Mouse (Mus musculus) stomach, postnatal 0 days (tissue): ENCODE measurements at regions not wholly inside any gene's neighbourhood (a gene's known extent, or its start where the extent isn't known, plus 50 kb on each side); places are given as distances from the start of the nearest gene placed in this dataset.

Source experiments
- CTCF ChIP-seq: IDR thresholded peaks from 2 replicates; pipeline ENCODE4 v1.5.1; 2016; ENCODE audit warnings: antibody characterized with exemption, low read depth, mild to moderate bottlenecking, moderate library complexity
- EP300 ChIP-seq: optimal IDR thresholded peaks from 2 replicates; pipeline ENCODE3; 2016; ENCODE audit warnings: antibody characterized with exemption

GRCm38 (mm10) chr8:8826801-8827200, 136.5 kb upstream of the Arglu1 start:
- no peak for TF ChIP-seq CTCF
- TF ChIP-seq EP300: no peak
